Mouse (Mus musculus) adipose tissue, adult 10 weeks (tissue): ENCODE measurements around the gene Aph1a. TPM values are rescaled to one million over a fixed set of nuclear protein-coding genes. Genes with fewer than 3 reads are reported as not detected.

Experiments used
- polyA plus RNA-seq: library from polyadenylated mRNA; stranded (reverse); fragments of 350-450 nt; fragmentation: Illumina TruSeq; extraction: RNeasy Lipid Tissue Mini Kit (QIAGEN cat#74804); gene quantifications from one replicate; pipeline ENCODE4 v1.2.3, GENCODE M21; 2014; ENCODE audit warnings: low read depth, low replicate concordance

Aph1a gene
- polyA plus RNA-seq, result 90.6 TPM

DNA sequence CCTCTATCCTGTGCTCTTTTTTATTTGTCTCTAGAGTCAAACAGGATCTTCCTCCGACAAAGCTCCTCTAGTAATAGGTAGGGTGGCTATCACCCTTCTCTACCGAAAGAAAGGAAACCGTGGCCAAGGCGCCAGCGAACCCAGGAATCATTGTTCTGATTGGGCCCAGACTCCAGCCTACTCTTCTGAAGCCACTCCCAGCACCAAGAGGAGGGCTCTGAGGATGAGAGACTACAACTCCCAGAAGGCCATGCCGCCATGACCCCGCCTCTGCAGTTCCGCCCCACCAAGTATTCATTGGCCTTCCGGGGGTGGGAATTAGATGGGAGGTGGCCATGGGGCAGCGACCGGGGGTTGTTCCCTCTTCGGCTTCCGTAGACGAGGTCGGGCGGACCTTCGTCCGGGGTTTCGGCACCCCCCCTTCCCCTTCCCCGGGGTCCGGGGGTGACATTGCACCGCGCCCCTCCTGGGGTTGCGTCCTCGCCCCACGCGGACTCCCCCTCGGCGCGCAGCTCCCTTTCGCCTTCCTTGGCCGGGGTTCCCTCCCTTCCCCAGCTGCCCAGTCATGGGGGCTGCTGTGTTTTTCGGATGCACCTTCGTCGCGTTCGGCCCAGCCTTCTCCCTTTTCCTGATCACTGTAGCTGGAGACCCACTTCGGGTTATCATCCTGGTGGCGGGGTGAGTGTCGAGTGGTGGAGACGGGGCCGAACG is at the start of gene Aph1a:
Aph1a (plus strand) TSS at position 364 of the 711 bp plus-strand sequence.

DNA sequence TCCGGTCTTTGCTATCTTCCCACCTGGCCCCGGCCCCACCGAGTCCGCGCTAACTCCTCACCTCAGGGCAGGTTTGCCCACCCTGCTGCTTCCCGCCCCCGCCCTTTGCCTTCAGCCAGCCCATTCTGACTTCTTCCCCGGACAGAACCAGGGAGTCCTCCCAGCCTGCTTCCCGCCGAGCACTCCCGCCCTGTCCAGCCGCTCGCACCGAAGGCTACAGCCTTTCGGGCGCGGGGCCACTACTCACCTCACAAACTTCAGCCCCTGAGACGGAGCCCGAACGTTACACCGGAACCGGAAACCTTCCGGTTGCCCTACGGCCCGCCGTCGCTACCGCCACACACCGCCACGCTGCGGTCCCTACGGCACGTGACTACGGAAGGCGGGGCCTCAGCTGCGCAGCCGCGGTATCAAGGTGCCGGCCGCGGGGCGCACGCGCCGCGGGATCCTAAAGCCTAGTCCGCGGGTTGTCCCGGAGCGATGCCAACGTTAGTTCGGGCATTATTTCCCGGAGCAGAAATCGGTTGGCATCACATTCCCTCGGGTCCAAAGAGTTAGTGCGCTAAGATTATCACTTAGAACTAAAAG is 38.2 kb upstream of the Aph1a start, which contains the start of gene Prpf3:
Prpf3 (minus strand) TSS at position 384 of the 588 bp plus-strand sequence.

DNA sequence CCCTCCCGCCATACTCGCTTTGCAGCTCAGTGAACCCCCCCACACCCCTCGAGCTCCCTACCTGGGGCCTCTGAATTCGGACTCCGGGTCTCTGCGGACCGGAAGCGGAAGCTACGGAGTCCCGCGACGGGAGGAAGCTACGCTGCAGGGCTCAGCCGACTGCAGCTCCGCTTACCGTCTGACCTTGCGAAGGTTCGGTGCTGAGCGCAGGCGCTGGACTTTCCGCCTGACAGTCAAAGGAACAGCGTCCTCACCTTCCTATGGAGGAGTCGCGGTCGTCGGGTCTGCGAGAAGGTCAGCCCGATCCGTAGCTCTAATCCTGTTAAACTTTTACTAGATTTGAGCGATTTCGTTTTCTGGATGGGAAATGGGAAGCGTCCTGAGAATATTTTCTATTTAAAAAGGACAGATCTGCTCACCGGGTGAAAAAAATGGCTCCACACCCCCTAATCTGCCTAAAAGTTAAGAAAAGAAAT is 22.3 kb upstream of the Aph1a start, which contains the start of gene Mrps21:
Mrps21 (minus strand) TSS at position 128 of the 476 bp plus-strand sequence.

DNA sequence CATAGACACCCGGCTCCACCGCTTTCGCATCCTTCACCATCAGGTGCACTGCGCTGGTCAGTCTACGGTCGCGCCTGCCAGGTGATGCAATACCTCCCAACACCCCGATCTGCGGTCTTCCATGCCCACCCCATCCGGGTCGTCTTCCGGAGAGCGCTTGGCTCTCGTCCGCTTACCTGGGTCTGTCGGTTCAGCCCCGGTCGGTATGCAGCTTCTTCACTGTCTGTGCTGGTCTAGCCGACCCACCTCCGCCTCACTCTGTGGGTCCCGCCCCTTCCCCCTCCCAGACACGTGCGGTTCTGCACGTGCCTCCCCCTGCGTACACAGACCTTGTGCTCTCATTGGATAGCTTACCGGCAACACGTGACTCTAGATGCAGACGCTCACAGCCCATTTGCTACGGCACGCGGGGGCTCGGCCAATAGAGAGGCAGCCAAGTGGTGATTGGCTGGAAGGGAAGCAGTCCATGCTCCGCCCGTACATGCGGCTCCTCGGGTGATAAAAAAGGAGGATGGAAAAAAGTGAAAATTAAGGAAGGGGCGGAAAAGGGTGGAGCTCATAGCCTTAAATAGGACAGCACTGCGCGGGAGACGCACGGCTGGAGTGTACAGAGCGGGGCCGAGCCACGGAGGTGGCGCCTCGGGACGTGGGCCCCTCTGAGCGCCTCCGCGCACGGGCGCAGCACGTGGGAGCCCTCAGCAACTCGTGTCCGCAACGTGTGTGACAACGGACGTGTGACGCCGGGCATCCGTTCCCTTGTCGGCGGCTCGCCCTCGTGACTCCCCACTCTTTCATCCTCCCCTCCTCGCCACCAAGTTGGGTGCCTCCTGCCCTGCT is 11.6 kb upstream of the Aph1a start, which contains the start of gene Ciart:
Ciart (minus strand) TSS at position 273 of the 837 bp plus-strand sequence.

DNA sequence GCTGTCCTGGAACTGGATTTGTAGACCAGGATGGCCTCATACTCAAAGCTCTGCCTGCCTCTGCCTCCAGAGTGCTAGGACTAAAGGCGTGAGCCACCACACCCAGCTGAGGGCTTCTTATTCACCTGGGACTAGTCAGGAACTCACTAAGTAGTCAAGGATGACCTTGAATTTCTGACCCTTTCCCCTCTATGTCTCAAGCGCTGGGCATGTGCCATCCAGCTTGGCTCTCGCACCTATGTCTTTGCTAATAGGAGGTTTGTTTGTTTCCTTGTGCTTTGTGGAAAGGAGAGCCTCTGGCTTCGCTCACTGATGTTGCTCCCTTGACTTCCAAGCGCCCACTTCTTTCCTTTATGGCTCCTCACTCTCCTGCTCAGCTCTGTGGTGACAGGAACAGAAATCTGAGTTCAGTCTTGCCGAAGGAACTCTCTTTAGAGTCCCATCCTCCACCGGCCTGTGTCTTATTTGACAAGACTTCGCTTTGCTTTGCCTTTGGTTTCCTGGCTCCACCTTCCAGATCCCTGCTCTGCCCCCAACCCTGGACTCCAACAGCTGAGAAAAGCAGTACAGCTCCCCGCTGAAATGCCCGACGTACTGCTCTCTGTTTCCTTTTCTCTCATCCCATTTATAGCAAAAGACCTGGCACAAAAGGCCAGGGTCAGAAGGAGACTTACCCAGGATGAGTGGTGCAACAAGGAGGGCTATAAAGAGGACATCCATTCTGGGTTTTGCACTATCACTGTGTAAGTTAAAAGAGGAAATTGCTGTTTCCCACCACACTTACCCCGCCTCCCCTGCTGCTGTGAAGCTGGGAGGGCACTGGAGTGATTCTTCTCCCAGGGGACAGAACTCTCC is 2.3 kb upstream of the Aph1a start, which contains the start of gene BC028528:
BC028528 (minus strand) TSS at position 795 of the 855 bp plus-strand sequence.

DNA sequence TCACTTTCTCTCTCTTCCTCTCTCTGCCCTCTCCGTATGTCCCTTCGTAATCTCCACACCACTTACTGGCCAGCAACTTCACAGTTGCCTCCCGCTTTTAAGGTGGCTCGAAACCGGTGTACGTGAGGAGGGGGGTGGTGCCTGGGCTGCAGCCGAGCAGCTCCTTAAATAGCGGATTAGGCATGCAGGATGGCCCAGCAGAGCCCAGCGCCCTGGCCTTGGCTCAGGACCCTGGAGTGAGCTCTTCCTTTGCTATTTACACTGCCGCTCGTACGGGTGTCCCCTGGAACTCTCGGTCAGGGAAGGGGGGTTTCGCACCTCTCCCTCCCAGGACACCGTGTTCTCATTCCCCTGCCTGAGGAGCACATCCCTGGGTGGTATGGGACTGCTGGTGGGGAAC is 10.8 kb downstream of the Aph1a start, which contains the start of gene Car14:
Car14 (minus strand) TSS at position 124 of the 400 bp plus-strand sequence.

DNA sequence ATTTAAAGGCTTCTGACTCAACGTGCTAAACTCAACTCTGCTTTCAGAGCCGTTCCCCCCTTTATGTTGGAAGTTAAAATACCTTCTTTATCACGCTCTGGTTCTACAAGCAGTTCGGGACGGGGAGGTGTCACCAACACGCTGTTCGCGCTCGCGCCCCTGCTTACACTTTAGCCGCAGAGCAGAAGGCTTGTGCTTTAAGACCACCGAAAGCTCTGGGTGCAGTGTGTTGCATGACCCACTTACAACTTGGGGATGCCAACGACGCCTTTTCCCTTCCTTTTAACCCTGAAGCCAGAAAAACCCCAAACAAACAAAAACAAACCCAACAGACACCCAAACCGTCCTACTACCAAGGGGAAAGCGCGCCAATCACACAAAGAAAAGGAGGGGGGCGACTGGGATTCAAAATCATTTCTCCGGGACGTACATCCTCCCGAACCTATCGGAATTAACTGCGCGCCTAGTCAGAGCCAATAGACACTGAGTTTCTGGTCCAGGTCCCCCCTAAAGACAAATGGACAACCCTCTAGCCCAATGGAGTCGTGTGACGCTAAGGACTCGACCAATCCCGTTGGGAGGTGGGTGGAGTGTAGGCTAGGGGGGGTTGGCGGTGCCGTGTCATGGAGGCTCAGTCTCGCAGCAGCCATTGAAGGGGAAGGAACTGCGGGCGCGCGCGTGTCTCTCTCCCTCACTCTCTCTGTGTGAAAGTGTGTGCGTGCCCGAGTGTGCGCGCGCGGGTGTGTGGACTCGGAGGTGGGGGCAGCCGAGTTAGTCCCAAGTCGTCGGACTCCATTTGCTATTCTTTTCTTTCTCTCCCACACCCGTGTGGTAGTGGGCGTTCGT is 35.1 kb downstream of the Aph1a start, which contains the start of gene Anp32e:
Anp32e (plus strand) TSS at position 589 of the 846 bp plus-strand sequence.

Other genes with a start within 250 kb of the Aph1a start
- 80.7 TPM for gene Mcl1, start 235.2 kb upstream of the Aph1a start, polyA plus RNA-seq
- 16.6 TPM for gene Adamtsl4, start 206.1 kb upstream of the Aph1a start, polyA plus RNA-seq
- 174 TPM for gene Ecm1, start 154.4 kb upstream of the Aph1a start, polyA plus RNA-seq
- gene Tars2, start 133.8 kb upstream of the Aph1a start, polyA plus RNA-seq, result 24.0 TPM
- 14.7 TPM for gene Rprd2, start 75.1 kb upstream of the Aph1a start, polyA plus RNA-seq
- 21.5 TPM for gene Prpf3, start 38.1 kb upstream of the Aph1a start, polyA plus RNA-seq
- 187 TPM for gene Mrps21, start 22.4 kb upstream of the Aph1a start, polyA plus RNA-seq
- gene Ciart, start 11.7 kb upstream of the Aph1a start, polyA plus RNA-seq, result 6.3 TPM
- gene BC028528, start 2.0 kb upstream of the Aph1a start, polyA plus RNA-seq, result 15.0 TPM
- 9.0 TPM for gene Car14, start 10.7 kb downstream of the Aph1a start, polyA plus RNA-seq
- 50.3 TPM for gene Anp32e, start 35.3 kb downstream of the Aph1a start, polyA plus RNA-seq
- 31.8 TPM for gene Plekho1, start 102.0 kb downstream of the Aph1a start, polyA plus RNA-seq
- gene Vps45, start 164.5 kb downstream of the Aph1a start, polyA plus RNA-seq, result 22.3 TPM
- 16.0 TPM for gene Otud7b, start 210.6 kb downstream of the Aph1a start, polyA plus RNA-seq